Mouse (Mus musculus): ENCODE results near the gene Bckdk.
"Not testable (repeated sequence)": the region's sequence is repeated elsewhere in the genome, so short reads cannot be mapped to it uniquely, and the experiment has no call there.

The Bckdk gene

GRCm38 (mm10) chr7:127930636-127931035 lies 26.8 kb downstream of the Bckdk start:
- no peak for DNase-seq (ENCODE audit: low read depth, low spot score)

- DNase-seq (ENCODE audit: low read depth, low spot score): no peak
These were observed 27.7 kb downstream of the Bckdk start for GRCm38 (mm10) chr7:127931351-127932135.

- no peak for DNase-seq (ENCODE audit: low read depth, low spot score)
These were observed 28.6 kb downstream of the Bckdk start for GRCm38 (mm10) chr7:127932273-127933031.

GRCm38 (mm10) chr7:127934075-127934474 lies 30.2 kb downstream of the Bckdk start:
- no peak for DNase-seq (ENCODE audit: low read depth, low spot score)

GRCm38 (mm10) chr7:127935028-127935722 lies 31.3 kb downstream of the Bckdk start:
- DNase-seq (ENCODE audit: low read depth, low spot score): peak; percentile 96

GRCm38 (mm10) chr7:127935748-127936159 lies 31.9 kb downstream of the Bckdk start:
- peak; percentile 29 for DNase-seq (ENCODE audit: low read depth, low spot score)

- no peak for DNase-seq (ENCODE audit: low read depth, low spot score)
These were observed 32.5 kb downstream of the Bckdk start for GRCm38 (mm10) chr7:127936216-127936884.

- not testable (repeated sequence) for DNase-seq (ENCODE audit: low read depth, low spot score)
These were observed 38.2 kb downstream of the Bckdk start for GRCm38 (mm10) chr7:127942097-127942496.

GRCm38 (mm10) chr7:127944614-127945013 lies 40.7 kb downstream of the Bckdk start:
- no peak for DNase-seq (ENCODE audit: low read depth, low spot score)

- no peak for DNase-seq (ENCODE audit: low read depth, low spot score)
These were observed 42.7 kb downstream of the Bckdk start, which contains the start of gene Prss36 for GRCm38 (mm10) chr7:127946470-127947023. Gene Prss36 (minus strand): TSS chr7:127946725.

- DNase-seq (ENCODE audit: low read depth, low spot score): no peak
These were observed 49.1 kb downstream of the Bckdk start for GRCm38 (mm10) chr7:127952864-127953581.

GRCm38 (mm10) chr7:127959364-127959763 lies 55.5 kb downstream of the Bckdk start:
- no peak for DNase-seq (ENCODE audit: low read depth, low spot score)
